Mouse (Mus musculus): ENCODE results near the gene Arhgef26.

Gene Arhgef26

DNA sequence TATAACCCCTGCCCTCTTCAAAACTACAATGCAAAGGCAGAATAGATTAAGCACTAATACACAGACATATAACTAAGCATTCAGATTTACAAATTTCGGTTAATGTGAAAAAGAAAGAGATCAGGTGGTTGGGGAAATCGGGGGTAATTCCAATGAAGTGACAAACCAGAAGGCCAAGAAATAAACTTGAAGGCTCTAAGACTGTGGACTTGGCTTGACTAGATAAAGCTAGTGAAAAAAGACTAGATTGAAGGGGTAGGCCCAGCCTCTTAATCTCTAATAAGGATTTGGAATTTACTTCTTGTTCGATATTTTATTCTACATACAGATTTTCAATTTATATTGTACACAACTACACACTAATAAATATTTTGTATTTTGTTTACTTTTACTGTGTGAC lies at the start of gene Arhgef26:
Gene Arhgef26, plus strand, starts transcription at position 301 of the 400 bp plus-strand sequence.
- no peak for DNase-seq (ENCODE audit: low read depth, low spot score)

DNA sequence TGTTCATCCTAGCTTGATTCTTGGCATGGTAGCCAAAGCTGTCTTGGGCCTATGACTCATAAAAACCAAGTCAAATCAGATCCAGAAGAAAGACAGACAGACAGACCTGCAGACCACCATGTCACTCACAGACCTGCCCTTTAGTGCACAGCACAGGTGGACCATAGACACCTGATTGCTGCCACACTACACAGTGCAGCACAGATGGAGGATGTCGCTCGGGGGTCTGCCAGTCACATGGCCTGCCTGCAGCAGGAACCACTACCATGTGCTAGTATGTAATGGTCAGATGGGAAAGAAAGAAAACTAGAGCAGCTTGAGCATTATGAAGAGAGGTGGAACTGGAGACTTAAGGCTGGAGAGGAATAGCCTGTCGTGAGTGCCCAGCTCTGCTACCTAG lies 27.7 kb upstream of the Arhgef26 start:
- DNase-seq (ENCODE audit: low read depth, low spot score): no peak

DNA sequence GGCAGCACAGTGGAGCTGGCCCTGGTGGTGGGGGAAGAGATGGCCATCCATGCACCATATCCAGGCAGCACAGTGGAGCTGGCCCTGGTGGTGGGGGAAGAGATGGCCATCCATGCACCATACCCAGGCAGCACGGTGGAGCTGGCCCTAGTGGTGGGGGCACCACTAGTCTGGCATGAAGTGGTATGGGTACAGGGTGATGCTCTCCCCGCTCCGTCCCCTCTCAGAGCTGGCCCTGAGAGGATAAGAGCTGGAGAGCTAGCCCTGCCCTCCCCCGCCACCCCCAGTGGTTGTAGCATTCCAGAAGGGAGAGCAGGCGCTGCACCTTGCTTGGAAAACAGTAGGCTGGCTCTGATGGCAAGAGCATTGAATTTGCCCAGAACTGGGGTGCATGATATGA lies 26.9 kb upstream of the Arhgef26 start:
- no peak for DNase-seq (ENCODE audit: low read depth, low spot score)

DNA sequence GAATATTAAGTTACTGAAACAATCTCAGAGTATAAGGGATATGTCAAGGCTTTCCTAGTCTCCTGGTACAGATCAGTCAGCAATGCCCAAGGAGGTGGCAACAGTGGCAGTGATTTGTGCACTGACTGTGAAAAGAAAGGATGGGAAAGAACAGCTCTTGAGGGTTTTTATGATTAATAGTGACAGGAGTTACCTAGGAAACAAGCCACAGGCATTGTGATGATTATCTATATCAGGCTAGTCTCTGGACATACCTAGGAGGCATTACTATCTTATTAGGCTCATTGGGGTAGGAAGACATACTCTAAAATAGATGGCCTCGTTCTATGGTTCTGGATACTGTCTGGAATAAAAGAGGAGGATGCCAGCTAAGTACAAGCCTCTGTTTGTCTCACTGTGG lies 13.4 kb upstream of the Arhgef26 start:
- no peak for DNase-seq (ENCODE audit: low read depth, low spot score)

DNA sequence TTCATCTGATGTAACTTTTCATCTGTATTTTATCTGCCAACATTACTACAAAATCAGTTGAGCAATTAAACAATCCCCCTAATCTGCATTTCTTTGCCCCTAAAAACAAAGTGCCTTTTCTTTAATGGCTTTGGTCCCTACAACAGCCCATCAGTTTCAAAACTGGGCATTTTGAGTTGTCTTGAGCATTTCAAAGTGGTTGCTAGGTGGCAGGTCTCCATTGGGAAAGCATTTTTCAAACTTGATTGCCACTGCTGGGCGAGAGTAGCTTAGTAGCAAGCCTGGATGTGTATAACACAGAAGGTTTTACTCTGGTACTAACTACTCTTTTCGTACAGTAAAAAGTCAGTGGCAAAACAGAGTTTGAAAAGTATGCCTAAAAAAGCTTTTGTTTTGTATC lies 10.2 kb upstream of the Arhgef26 start:
- DNase-seq (ENCODE audit: low read depth, low spot score): no peak

DNA sequence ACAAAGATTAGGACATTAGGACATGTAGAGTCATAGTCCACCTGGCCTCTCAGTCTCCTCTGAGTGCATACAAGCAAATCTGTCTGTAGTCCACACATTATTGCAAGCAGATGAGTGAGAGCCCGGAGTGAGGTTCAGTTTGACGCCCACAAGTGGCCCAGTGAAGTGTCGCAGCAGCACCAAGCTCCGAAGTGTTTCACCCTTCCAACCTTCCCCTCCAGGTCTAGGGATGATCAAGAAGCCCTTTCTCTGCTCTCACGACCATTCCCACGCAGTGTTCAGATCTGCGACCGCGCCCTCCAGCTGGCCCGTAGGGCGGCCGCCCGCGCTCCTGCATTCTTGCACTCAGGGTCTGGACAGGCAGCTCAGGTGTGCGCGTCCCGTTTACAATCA lies 313 bp downstream of the Arhgef26 start:
- no peak for DNase-seq (ENCODE audit: low read depth, low spot score)

DNA sequence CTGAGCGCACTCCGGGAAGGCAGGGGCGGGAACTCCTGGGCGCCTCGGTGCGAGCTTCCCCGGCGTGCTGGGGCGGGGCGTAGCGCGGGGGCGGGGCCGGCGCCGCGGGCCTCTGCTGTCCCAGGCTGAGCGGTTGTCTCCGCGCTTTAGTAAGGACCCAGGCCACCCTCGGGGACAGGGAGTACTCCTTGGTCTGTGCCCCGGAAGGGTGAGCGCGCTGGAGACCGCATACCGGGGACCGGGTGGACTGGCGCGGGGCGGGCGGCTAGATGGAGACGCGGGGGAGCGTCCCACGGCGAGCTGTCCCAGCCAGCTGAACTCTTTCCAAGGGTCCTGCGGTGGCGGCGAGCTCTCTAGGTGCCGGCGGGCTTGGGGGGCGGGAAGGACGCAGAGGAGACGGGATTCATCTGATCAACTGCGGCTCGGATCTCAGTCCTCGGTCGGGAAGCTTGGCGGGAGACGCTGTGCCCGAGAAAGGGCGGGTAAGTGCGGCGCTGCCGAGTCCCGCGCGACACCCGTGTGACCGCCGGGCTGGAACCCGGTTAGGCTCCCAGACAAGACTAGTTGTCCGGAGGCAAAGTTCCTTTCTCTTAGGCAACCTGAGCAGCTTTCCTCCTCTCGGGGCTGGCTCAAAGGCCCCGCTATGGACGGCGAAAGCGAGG lies 841 bp downstream of the Arhgef26 start:
- no peak for DNase-seq (ENCODE audit: low read depth, low spot score)

DNA sequence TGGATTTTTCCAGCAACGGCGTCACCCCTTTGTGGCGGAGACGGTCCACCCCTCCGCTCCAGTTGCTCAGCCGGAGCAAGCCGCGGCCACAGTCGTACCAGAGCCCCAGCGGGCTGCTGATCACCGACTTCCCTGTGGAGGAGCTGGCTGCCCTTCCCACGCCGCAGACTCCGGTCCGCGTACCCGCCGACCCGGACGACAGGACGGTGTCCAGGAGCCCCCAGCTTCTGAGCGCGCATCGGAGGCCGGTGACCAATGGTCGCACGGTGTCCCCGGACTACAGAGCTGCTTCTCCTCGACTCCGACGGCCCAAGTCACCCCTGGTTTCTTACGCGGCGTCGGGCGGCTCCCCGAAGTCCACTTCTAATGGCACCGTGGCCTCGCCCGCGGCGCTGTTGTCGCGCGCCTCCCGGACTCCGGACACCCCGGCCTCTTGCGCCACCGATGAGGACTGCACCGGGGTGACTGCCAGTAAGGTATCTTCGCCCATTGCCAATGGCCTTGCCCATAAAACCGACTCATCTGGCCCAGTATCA lies 1.4 kb downstream of the Arhgef26 start:
- no peak for DNase-seq (ENCODE audit: low read depth, low spot score)

DNA sequence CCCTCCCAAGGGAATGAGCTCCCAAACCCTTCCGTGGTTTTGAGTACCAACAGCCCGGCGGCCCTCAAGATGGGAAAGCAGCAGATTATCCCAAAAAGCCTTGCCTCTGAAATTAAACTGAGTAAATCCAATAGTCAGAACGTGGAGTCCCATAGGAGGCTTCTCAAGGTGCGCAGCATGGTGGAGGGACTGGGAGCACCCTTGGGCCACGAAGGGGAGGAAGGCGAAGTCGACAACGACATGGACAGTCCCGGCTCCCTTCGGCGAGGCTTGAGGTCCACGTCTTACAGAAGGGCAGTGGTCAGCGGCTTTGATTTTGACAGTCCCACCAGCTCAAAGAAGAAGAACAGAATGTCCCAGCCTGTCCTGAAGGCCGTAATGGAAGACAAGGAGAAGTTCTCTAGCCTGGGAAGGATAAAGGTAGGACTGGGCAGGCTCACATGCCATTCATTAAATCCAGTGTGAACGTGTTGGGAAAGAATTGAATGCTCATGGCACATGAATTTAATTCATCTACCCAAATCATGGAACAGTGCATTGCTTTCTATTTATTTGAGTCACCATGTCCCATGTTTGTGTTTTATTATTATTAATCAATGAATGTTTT lies 2.1 kb downstream of the Arhgef26 start:
- DNase-seq (ENCODE audit: low read depth, low spot score): no peak

DNA sequence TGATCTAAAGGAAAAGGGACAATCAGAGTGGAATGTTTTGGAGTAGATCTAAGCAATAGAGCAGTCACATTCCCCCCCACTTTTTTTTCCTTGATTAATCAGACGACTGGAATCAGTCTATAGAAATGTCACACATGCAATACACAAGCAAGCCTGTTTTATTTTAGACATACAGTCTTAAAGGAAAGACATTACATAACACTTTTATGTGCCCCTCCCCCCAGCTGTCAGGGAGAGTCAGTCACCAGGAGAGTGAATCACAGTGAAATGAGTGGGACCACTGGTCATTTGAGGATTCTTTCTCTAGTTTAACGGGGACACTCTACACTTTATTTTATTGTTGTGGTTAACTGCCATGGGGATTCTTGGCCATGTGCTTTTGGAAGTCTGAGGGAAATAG lies 2.7 kb downstream of the Arhgef26 start:
- DNase-seq (ENCODE audit: low read depth, low spot score): no peak

DNA sequence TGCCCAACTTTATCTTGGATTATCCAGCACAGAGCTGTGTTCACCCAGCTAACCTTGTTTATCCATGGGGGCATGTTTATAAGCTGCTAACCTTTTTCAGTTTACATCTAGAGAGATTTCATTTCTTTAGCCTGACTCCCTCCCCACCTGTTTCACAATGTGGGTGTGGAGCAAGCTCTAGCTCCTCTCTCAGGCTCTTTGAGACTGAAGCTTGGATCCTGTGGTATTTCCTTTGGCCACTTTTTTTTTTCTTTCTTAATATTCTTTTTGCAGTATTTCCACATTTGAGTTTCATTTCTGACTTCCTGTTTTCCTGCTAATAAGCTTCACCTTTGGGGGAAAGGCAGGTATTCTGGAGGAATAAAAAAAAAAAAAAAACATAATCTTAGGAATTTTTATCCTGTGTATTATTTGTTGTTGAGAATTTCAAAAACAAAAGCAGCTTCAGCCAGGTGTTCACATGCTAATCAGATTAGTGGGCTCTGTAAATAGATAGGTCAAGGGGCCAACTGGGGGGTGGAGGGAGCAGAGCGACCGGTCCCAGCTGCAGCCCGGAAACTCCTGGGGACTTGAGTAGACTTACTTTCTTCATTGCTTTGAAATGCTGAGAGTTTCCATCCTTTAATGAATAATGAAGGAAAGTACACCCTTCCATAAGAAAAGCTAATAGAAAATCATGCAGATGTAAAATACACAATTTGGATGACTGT lies 3.5 kb downstream of the Arhgef26 start:
- DNase-seq (ENCODE audit: low read depth, low spot score): no peak

DNA sequence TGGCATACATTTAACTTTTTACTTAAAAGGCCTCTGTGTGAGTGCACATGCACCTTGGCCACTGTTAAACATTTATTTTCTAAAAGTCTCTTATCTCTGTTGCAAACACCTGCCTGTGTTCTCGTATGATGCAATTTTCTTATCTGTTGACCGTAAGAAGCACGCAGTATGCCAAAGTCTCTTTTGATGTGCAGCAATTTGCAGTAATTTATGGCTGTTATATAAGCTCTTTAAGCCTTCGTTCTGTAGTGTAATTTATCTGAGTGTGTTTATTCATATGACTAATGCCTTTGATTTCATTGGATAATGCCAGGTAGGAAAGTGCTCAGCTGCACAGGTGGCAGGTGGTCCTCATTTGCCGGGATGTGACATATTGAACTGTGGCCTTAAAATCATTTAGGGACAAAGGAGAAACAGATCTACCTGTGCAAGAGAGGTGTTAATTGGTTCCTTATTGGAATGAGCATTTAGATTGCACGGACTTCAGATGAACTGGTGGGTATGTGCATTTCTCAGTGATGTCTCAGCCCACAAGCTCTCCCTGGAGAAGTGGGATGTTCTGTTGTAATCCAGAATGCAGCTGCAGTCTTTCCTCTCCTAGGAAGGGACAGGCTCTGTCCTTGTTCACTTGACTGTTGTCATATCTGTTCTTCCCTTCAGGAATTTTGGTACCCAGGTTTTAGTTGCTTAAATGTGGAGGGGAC lies 10.5 kb downstream of the Arhgef26 start:
- no peak for DNase-seq (ENCODE audit: low read depth, low spot score)

DNA sequence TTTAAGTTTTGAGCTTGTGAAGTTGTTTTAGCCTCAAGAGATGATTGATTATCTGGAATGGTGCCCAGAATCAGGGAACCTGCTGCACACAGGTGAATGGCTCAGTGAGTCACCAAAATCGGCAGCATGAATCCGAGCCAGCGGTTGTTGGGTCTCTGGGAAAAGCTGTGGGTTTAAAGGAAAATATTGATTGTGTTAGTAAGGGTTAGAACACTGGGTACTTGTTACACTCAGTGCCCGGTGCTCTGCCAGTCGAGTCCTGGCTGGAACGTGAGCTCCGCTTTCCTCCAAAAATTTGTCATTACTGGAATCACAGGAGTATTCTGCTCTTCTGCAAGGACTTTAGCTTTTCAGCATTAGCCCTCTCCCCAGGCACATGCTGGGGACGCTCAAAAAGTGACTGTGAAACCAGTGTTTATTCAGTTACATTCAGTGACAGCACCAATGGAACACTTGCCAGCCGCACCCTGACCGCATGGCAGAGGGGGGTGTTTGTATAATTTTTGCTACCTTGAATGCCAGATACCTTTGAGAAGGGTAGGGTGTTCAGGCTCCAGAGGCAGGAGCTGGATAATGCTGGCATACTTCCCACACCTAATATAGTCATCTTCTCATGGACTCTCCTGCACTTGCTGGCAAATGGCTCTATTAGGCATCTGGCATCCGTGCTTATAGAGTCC lies 11.2 kb downstream of the Arhgef26 start:
- DNase-seq (ENCODE audit: low read depth, low spot score): no peak

DNA sequence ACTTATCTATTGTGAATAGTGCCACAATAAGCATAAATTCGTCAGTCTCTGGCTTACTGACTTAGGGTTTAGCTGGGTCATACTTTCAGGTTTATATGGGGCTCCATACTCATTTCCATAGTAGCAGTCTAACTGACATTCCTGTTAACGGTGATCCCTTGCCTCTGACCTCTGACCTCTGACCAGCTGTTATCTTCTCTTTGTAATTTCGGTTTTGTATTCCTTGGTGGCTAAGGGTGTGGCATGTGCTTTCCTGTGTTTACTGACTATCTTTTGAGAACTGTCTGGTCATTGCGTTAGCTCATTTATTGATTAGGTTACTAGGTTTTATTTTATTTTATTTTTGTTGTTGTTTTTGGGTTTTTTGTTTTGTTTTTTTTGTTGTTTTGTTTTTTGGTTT lies 13.9 kb downstream of the Arhgef26 start:
- no peak for DNase-seq (ENCODE audit: low read depth, low spot score)

DNA sequence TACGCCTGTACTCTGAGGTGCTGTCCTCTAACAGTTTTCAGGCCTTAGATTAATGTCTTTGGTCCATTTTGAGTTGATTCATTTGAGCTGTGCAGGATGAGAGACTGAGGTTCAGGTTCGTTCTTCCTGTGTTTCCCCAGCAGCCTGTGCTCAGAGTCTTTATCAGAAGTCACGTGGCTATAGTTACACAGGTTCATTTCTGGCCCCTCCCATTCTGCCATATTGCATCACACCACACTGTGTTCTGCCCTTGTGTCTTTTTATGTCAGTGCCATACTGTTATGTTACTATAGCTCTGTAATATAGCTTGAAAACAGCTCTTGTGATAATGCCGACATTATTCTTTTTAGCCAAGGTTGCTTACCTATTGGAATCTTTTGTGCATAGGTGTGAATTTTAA lies 14.7 kb downstream of the Arhgef26 start:
- no peak for DNase-seq (ENCODE audit: low read depth, low spot score)

DNA sequence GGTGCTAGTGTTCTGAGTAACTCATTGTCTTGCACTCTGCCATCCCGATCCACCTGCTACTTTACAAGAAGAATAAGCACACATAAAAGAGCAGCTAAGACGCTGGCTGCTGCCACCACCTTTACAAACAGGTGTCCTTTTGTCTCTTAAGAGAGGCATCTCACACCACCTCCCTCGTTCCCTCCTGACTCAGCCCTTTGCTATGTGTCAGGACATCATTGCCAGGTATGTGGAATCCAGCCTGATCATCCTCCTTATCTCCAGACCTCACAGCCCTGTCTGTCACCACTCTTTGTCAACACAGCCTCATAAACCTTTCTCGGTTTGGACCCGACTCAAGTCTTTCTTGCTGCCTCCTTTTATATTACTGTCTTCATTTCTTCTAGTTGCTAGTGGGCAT lies 29.7 kb downstream of the Arhgef26 start:
- no peak for DNase-seq (ENCODE audit: low read depth, low spot score)

DNA sequence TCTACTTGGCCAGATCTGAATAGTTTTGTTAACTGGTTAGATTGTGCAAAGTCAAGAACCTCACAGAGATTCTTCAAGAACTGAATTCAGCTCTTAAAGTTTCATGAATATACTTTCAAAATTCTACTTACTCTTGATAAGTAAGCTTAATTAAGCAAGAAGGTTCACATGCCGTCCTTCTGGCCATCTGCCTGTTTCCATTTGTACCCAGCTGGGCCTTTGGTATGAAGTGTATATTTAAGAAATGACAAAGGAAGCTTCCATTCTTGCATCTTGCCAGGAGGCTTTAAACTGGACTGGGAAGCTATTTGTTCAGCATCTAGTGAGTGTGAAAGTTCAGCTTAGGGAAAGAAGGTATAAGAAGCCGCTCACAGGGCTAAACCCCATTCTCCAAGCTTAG lies 34.7 kb downstream of the Arhgef26 start:
- DNase-seq (ENCODE audit: low read depth, low spot score): no peak

DNA sequence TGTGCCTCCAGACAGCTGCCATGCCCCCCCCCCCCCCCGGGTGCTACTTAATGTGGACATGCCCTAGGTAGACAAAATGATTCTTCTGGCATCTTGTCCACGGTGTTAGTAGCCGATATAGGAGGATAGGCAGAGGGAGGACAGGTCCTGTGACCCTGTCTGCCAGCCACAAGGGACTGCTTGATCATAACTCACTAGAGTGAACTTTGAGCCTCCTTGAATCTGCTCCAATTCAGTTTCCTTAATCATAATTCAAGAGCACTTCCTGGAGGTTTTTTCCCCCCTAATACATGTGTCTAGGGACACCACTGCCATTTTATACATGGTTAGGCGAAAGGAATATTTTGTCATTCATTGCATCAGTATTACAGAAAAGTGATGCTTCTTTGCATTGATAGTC lies 36.2 kb downstream of the Arhgef26 start:
- no peak for DNase-seq (ENCODE audit: low read depth, low spot score)

DNA sequence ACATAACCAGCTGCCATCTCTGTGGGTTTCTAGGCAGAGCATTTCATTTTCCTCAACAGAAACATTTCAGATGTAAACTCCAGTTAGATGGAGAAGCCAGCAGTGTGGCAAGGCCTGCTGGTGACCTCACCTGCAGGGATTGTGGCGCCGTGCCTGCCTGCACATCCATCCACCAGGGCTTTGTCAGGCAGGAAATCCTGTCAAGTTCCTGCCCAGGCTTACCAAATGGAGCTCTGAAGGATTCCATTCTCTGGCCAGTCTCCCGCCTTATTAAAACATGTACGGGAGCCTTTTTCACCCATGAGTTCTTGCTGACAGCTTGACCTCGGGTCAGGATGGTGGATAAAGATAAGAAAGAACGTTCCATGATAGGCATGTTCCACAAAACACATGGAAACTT lies 36.7 kb downstream of the Arhgef26 start:
- DNase-seq (ENCODE audit: low read depth, low spot score): no peak

DNA sequence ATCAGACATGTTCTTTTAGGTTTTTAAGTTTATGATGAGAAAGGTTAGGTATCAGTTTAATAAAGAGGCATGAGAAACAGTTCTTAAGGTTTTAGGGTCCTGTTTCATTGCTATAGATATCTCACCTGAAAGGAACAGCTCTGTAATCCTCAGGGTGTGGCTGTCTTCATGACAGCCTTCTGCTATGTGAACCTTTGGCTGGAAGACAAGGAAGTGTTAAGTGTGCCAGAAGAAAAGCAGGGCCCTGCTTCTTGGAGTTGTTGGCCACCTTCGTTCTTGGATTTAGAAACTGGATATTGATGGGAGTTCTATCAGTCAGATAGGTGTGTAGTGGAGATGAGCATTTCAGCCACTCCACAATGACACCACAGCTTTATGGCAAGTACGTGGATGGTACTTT lies 38.6 kb downstream of the Arhgef26 start:
- DNase-seq (ENCODE audit: low read depth, low spot score): no peak

DNA sequence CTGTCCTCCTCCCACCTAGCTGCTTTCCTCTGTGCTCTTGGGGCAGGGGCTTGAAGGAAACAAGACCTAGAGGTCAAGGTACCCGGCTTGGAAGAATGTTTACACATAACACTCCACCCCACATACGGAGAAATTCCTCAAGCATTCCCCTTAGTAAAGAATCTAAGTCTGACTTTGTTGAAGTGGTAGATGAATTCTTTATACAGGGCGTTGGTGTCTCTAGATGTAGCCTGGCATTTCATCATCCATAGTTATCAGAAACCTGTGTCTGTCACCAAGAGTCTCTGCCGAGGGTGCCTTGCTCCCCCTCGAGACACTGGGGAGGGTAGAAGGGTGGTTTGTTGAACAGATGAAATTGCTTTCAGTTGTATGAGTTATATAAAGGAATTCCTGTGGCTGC lies 41.8 kb downstream of the Arhgef26 start:
- DNase-seq (ENCODE audit: low read depth, low spot score): no peak

DNA sequence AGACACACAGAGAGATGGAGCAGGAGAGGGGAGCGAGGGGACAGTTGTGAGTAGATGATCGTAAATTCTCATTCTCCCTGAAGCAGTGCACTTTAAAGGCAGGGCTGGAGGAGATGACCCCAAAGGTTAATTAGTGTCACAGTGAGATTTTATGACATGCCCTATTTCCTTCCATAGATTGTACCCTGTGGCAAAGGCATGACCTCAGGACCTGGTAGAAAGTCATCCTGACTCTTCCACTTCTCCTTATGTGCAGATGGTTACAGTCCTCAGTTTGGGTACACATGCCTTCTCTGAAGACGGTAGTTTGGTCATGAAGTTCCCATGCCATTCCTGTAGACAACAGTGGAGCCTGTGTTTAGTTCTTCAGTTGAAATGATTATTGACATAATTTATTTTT lies 42.3 kb downstream of the Arhgef26 start:
- no peak for DNase-seq (ENCODE audit: low read depth, low spot score)
